Mouse (Mus musculus) embryo, embryonic 11 days (tissue): ENCODE results near the gene Il12a.

Source experiments
- DNase-seq: peaks from one replicate; pipeline ENCODE4 v3.0.0-alpha.2; 2015

Il12a gene

GRCm38 (mm10) chr3:68686852-68687560 lies 3.4 kb upstream of the Il12a start:
- DNase-seq: no peak

GRCm38 (mm10) chr3:68689346-68689745 lies 1.1 kb upstream of the Il12a start:
- no peak for DNase-seq

DNA sequence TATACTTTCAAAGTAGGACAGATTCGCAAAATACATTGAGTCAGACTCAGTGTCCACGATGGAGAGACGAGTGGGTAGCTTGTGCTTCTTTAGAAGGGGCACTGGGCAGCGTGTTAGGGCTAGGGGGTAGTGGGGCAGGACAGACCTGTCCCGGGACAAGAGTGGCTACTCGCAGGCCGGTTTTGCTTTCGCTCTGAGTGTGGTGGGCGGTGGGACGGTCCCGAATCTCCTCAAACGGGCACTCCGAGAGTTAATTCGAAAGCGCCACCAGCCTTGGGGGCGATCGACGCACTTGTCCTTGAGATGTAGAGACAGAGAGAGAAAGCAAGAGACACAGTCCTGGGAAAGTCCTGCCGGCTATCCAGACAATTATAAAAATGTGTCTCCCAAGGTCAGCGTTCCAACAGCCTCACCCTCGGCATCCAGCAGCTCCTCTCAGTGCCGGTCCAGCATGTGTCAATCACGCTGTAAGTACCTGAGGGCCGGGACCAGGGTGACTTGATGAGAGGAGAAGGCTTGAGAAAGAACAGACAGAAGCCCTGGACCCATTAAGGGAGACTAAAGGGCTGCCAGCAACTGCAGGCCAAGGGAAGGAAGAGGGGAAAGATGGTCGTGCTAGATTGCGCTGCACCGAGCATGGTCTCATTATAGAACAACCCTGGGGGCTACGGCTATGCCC lies 795 bp downstream of the Il12a start:
- no peak for DNase-seq

GRCm38 (mm10) chr3:68691938-68692599 lies 1.6 kb downstream of the Il12a start:
- no peak for DNase-seq

DNA sequence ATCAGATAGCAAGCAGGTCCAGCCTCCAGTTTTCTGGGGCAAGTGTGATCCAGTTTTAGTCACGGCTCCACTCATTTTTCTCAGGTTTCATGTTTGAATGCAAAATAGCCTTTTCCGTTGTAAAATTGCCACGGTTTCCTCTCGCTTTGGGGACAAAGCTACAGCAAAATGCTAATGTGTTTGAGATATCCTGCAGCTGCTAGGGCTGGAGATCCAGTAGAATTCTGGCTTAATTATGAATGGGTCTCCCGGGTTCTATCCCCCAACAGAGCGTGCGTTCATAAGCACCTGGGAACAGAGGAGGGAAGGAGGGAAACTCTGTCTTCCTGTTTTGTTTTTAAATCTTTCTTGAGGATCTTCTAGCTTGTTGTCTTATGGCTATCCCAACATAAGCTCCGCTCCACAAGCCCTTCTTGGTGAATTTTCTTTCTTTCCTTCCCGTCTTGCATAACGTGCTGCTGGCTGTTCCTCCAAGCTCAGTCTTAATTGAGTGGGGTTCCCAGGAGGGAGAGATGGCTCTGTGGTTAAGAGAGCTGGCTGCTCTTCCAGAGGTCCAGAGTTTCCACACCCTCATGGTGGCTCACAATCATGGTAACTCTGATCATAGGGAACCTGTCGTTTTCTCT lies 2.3 kb downstream of the Il12a start:
- DNase-seq: no peak

GRCm38 (mm10) chr3:68693441-68694048 lies 3.1 kb downstream of the Il12a start:
- peak; percentile 14 for DNase-seq

DNA sequence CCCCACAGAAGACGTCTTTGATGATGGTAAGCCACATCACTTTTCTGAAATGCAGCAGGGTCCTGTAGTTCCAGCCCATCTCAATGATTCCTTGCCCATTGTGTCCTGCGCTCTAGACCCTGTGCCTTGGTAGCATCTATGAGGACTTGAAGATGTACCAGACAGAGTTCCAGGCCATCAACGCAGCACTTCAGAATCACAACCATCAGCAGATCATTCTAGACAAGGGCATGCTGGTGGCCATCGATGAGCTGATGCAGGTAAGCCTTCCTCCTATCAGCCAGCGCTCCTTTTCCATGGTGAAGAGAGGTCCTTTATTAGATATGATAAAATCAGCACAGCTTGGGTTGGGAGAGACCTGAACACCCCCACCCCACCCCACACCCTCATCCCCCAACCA lies 4.9 kb downstream of the Il12a start:
- no peak for DNase-seq

DNA sequence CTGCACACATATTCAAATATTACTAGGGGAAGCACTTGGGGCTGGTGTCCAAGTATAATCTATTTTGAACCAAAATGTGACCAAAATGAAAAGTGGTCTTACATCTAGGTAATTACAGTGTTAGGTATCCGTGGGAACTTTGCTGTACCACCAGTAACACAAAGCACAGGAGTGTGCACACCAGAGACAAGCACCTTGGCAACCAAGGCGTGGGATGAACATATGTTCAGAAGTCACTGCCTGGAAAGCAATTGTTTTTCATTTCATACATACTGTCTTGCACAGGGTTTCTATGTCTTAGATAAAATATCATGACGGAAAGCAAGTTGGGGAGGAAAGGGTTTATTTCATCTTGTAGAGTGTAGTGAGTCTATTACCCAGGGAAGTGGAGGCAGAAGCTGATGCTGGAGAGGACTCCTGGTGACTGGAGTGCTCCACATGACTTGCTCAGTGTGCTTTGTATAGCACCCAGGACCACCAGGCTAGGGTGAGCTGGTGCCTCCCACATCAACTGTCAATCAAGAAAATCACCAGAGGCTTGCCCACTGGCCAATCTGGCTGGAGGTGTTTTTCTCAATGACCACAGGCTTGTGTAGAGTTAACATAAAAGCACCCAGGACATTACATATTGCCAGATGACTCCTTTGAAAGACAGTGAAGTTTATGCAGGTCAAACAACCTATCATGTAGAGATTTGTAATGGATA lies 6.2 kb downstream of the Il12a start:
- no peak for DNase-seq

DNA sequence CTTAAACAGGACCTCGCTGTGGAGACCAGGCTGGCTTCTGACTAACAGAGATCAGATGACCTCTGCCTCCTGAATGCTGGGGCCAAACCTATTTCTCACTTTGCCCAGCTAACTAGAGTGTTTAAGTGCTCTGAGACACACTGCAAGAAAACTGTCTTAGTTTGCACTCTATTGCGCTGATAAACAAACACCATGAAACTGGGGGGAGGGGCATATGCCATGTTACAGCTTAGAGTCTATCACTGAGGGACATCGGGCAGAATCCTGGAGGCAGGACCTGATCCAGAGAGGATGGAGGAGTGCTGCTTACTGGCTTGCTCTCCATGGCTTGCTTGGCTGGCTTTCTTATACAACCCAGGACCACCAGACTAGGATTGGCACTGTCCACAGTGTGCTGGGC lies 8.2 kb downstream of the Il12a start:
- DNase-seq: no peak

- DNase-seq: no peak
Measured at GRCm38 (mm10) chr3:68700091-68700490, 9.6 kb downstream of the Il12a start.

DNA sequence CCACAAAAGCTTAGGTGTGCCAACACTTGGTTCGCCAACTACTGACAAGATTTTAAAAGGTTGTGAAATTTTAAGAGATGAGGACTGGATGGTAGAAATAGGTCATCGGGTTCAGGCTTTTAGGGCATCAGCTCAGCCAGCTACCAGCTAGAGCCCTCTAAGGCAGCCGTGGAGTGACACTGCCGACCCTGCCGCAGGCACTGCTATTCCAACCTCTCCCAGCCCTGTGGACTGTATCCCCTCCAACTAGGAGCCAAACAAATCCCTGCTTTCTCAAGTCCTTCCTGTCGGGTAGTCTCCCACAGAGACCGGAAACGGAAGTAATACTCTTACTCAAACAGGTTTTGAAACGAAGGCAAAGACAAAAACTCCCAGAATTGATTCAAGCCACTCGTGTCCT lies 15.9 kb downstream of the Il12a start:
- no peak for DNase-seq

DNA sequence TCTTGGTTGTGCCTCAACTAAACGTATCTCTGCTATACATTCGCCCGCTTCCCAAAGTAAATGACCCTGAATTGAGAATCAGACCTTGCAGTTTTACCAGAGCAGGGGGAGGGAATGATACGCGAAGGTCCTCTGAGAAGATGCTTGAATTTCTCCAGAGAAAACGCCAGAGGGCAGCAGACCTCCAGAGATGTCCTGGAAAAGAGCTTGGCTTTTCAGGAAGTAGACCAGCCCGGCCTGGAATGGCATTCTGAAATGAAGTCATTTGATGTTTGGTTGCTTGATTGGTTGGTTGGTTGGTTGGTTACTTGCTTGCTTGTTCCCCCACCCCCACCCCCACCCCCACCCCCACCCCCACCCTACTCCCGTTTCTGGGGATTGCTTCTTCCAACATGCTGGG lies 17.8 kb downstream of the Il12a start:
- peak; percentile 77 for DNase-seq

GRCm38 (mm10) chr3:68709198-68709797 lies 18.9 kb downstream of the Il12a start:
- DNase-seq: peak; percentile 64

- DNase-seq: no peak
Measured at GRCm38 (mm10) chr3:68710436-68710835, 20.0 kb downstream of the Il12a start.

DNA sequence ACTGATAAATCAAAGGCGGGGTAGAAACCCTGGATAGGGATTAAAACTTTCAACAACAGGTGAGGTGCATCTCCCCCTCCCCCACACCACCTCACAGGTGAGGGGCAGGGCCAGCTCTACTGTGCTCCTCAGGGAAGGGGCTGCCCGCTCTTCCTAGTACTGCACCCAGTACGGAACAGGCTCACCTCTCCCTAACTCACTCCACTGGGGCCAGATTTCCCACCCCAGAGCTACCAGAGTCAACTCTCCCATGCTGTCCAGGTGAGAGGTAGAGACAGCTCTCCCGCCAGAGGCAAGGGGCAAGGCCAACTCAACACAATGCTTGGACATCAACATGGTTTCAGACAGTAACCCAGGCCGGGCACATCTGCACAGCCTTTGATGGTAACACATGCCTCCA lies 21.1 kb downstream of the Il12a start:
- no peak for DNase-seq

GRCm38 (mm10) chr3:68713550-68713949 lies 23.1 kb downstream of the Il12a start:
- DNase-seq: peak; percentile 84

DNA sequence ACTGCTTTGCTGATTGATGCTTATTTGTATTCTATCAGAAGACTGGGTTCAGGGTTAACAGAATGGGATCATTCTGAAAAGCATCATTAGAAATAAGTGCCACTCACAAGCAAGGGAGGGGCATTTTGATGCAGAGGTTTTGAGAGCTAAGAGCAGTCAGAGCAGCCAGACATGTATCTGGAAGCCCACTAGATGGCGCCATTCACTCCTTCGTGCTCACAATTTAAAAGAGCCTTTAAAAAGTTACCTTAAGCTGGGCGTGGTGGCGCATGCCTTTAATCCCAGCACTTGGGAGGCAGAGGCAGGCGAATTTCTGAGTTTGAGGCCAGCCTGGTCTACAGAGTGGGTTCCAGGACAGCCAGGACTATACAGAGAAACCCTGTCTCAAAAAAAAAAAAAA lies 26.9 kb downstream of the Il12a start:
- DNase-seq: peak; percentile 66

DNA sequence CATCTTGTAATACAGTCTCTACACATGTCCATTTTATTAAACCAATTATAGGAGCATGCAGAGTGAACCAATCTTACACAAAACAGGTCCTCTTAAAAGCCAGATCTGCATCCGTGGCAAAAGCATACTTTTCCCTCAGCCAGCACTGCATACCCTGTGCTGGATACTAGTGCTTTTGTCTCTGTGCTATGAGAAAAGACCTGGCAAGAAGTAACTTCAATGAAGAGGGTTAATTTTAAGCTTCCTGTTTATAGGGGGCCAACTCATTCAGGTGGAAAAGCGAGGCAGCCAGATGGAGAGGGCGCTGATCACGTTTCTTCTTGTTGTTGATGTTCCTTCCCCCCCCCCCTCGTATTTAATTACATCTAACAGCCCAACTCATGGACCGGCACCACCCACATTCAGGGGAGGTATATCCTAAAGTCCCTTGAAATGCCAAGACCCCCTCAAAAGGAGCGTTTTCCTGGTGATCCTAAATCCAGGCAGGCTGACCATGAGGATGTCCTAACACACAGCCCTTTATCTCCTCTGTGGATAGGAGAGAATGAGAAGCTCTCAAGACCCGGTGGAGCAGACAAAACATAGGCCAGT lies 28.9 kb downstream of the Il12a start:
- no peak for DNase-seq

GRCm38 (mm10) chr3:68720258-68720657 lies 29.8 kb downstream of the Il12a start:
- peak; percentile 69 for DNase-seq

DNA sequence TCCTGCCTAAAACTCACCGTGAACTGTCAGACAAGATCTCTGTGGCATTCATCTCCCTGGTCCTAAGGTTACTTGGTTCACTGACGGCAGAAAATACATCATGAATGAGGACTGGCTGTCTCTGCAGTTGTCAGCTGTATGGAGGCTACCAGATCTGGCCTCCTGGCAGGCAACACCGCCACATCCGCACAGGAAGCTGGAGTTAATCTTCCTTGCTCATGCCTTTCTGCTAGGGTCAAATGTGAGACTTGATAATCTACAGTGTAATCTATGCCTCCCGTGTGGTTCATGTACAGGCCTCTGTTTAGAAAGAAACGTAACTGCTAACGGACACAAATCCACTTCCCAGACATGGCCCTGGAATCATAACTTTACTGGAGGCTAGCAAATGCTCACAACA lies 51.5 kb downstream of the Il12a start:
- no peak for DNase-seq

- no peak for DNase-seq
Measured at GRCm38 (mm10) chr3:68742718-68743471, 52.5 kb downstream of the Il12a start.
